Mouse (Mus musculus) layer of hippocampus, postnatal 25 days (tissue): ENCODE measurements around the gene Ifit3. TPM values are rescaled to one million over a fixed set of nuclear protein-coding genes. Genes with fewer than 3 reads are reported as not detected.

Experiments used
- total RNA-seq, 2 experiments: library from RNA; stranded (reverse); gene quantifications; 2 replicates each; pipeline ENCODE4 v1.2.3; 2021

Gene Ifit3
- total RNA-seq, 2 experiments from 2014 or later = 1.3 to 2.1 TPM

Other genes starting within 250 kb of the Ifit3 start
- gene Ch25h, start 108.4 kb upstream of the Ifit3 start, total RNA-seq = under 1 TPM in 1 of 2 experiments, not detected in 1; 0.32 TPM
- 10 to 100 TPM; 16.9 to 19.8 TPM for gene Lipa, start 56.1 kb upstream of the Ifit3 start, total RNA-seq
- gene Ifit2, start 32.8 kb upstream of the Ifit3 start, total RNA-seq = 1 to 10 TPM; 4.5 to 4.6 TPM
- 1 to 10 TPM; 1.1 to 1.6 TPM for gene Ifit1bl1, start 18.4 kb downstream of the Ifit3 start, total RNA-seq
- 1 to 10 TPM in 1 of 2 experiments, under 1 TPM in 1; 0.54 to 1.2 TPM for gene Ifit3b, start 24.4 kb downstream of the Ifit3 start, total RNA-seq
- under 1 TPM; 0.19 to 0.37 TPM for gene Ifit1bl2, start 57.2 kb downstream of the Ifit3 start, total RNA-seq
- under 1 TPM; 0.42 to 0.49 TPM for gene Ifit1, start 57.3 kb downstream of the Ifit3 start, total RNA-seq
- gene Slc16a12, start 163.8 kb downstream of the Ifit3 start, total RNA-seq = 1 to 10 TPM; 1.2 to 1.5 TPM